Mouse (Mus musculus) cortical plate, adult 2 months (tissue): Measurements from ENCODE around the gene Kif22.

ENCODE experiments used
- CTCF ChIP-seq: fragments of 200-500 bp; IDR thresholded peaks from 2 replicates; pipeline ENCODE4 v1.5.1; 2011; ENCODE audit warnings: mild to moderate bottlenecking, control low read depth, low read length; ENCODE audit not compliant: insufficient read depth; ENCODE audit errors: extremely low read depth
- POLR2A ChIP-seq: fragments of 200-500 bp; IDR thresholded peaks from 2 replicates; pipeline ENCODE4 v1.6.1; 2011; ENCODE audit warnings: mild to moderate bottlenecking, low read length, control low read depth; ENCODE audit not compliant: insufficient read depth; ENCODE audit errors: extremely low read depth

GRCm38 (mm10) chr7:127090154-127091113 lies 48.2 kb upstream of the Kif22 start:
- TF ChIP-seq POLR2A: no peak
- TF ChIP-seq CTCF: no peak
